In genomic region chr12:110498283-110499224, GRCm38 (mm10) we compare ENCODE assay signal across 8 mouse cellular contexts. TPM values are rescaled to one million over a fixed set of nuclear protein-coding genes. Genes with fewer than 3 reads are reported as not detected.
DNase-seq lines count a peak whose midpoint lies in the region; ATAC-seq and TF ChIP-seq lines count a peak whose summit lies in the region.

No protein-coding gene starts in this region.

- intact Hi-C loops in heart, postnatal 36 days (cut with DNase I) = loop anchor here (5.0 kb wide), 1 partner anchor 41 kb away; no protein-coding TSS in a partner anchor

- no peak for TF ChIP-seq CTCF in E14TG2a.4 (conservative IDR thresholded peaks at IDR 0.05; ENCODE audit: low read length)
- TF ChIP-seq CTCF in stomach, postnatal 0 days (IDR thresholded peaks at IDR 0.05; ENCODE audit: low read depth) = no peak

- H3K9ac ChIP-seq in heart, embryonic 14.5 days (ENCODE audit: low read length) = peak overlapping the region; percentile 22; the same call in 1 of the 2 replicates
- H3K9ac ChIP-seq in stomach, postnatal 0 days (ENCODE audit: low read length) = 0 out of 2 replicates have a peak overlapping the region, but pooled peaks have one; percentile 23

- DNase-seq in heart, postnatal 36 days = no peak
- peak; percentile 86 to 90 for DNase-seq in cerebellum, postnatal 25 days
- DNase-seq in liver = peak; percentile 48
- DNase-seq in stomach, postnatal 0 days (ENCODE audit: low spot score) = no peak
- DNase-seq in gastrocnemius, postnatal 25 days = no peak
- DNase-seq in embryo, embryonic 11 days = no peak

- peak overlapping the region; percentile 76 to 85 for H3K27ac ChIP-seq in heart, embryonic 14.5 days (replicated peaks in 1 of 2; ENCODE audit: control insufficient read depth in 1 of 2, insufficient read depth in 1 of 2, low read depth in 2 of 2, low read length in 2 of 2)
- H3K27ac ChIP-seq in stomach, postnatal 0 days (replicated peaks) = peak overlapping the region; percentile 85

- peaks cover 55 to 76% of the 10 kb centered on the region in 2 experiments for H3K4me1 ChIP-seq in heart, embryonic 14.5 days (ENCODE audit: control insufficient read depth in 2 of 2, insufficient read depth in 2 of 2, low read length in 2 of 2)
- H3K4me1 ChIP-seq in E14TG2a.4 (replicated peaks; ENCODE audit: low read depth, low read length) = peaks cover 98% of the 10 kb centered on the region
- 0 out of 2 replicates have a peak, but pooled peaks cover 4% of the 10 kb centered on the region for H3K4me1 ChIP-seq in stomach, postnatal 0 days (replicated peaks; ENCODE audit: control insufficient read depth, insufficient read depth)

- no peak overlapping the region for H3K4me3 ChIP-seq in heart, embryonic 14.5 days (ENCODE audit: control insufficient read depth in 1 of 2, insufficient read depth in 1 of 2, low read depth in 1 of 2, low read length in 2 of 2)
- H3K4me3 ChIP-seq in E14TG2a.4 (replicated peaks; ENCODE audit: low read length) = peak overlapping the region; percentile 75
- H3K4me3 ChIP-seq in stomach, postnatal 0 days (ENCODE audit: low read depth, low read length) = no peak overlapping the region

- 0 out of 2 replicates have a peak, but pooled peaks cover 4% of the 10 kb centered on the region for H3K36me3 ChIP-seq in heart, embryonic 14.5 days (ENCODE audit: control insufficient read depth, insufficient read depth, low read length)
- peaks cover 51% of the 10 kb centered on the region for H3K36me3 ChIP-seq in E14TG2a.4 (ENCODE audit: insufficient read depth, low read length)
- no peaks in the 10 kb centered on the region for H3K36me3 ChIP-seq in stomach, postnatal 0 days (ENCODE audit: control insufficient read depth, insufficient read depth, low read length)

- no peaks in the 10 kb centered on the region for H3K27me3 ChIP-seq in heart, embryonic 14.5 days (ENCODE audit: control insufficient read depth, insufficient read depth, low read length)
- H3K27me3 ChIP-seq in E14TG2a.4 (ENCODE audit: insufficient read depth, low read length) = no peaks in the 10 kb centered on the region
- no peaks in the 10 kb centered on the region for H3K27me3 ChIP-seq in stomach, postnatal 0 days (ENCODE audit: control insufficient read depth, insufficient read depth, low read length)

- TF ChIP-seq EP300 in stomach, postnatal 0 days (optimal IDR thresholded peaks at IDR 0.05) = no peak

- WGBS in heart, embryonic 14.5 days = 72% methylated on average over 22 of the region's 22 CpGs
- 60% methylated on average over 22 of the region's 22 CpGs for WGBS in stomach, postnatal 0 days

- no peaks in the 10 kb centered on the region for H3K9me3 ChIP-seq in heart, embryonic 14.5 days (ENCODE audit: control insufficient read depth, low read length)
- H3K9me3 ChIP-seq in E14TG2a.4 (ENCODE audit: low read length) = no peaks in the 10 kb centered on the region
- no peaks in the 10 kb centered on the region for H3K9me3 ChIP-seq in stomach, postnatal 0 days (ENCODE audit: control insufficient read depth, low read length)

- 0 out of 2 replicates have a peak overlapping the region, but pooled peaks have one; percentile 11 for H3K4me2 ChIP-seq in heart, embryonic 14.5 days (ENCODE audit: low read length)
- peak overlapping the region; percentile 32; the same call in 1 of the 2 replicates for H3K4me2 ChIP-seq in stomach, postnatal 0 days (replicated peaks; ENCODE audit: low read depth)

- ATAC-seq in heart, embryonic 14.5 days (ENCODE audit: insufficient number of reproducible peaks, insufficient read depth, low FRiP score, low read depth) = no peak
- peak; percentile 19 for ATAC-seq in stomach, postnatal 0 days (ENCODE audit: low FRiP score, low TSS enrichment)

RNA-seq across cellular contexts. Expression of gene Ppp2r5c, which starts 51.6 kb away (rescaled TPM):
- 131 and 138 TPM in 2 replicates for polyA plus RNA-seq in heart, embryonic 14.5 days (2014; fragmentation: Nextera tagmentation; extraction: Ambion mirVana)
- total RNA-seq in heart, postnatal 36 days (2021) = 10 to 100 TPM; 94.4 to 96.6 TPM
- 113 TPM in 2 replicates for polyA plus RNA-seq in stomach, postnatal 0 days (2015; fragmentation: Nextera tagmentation; extraction: Ambion mirVana)
- total RNA-seq in gastrocnemius, postnatal 25 days (2021) = 10 to 100 TPM; 64.0 to 65.0 TPM

Comparison
In these comparisons a context has a peak if more than half of its experiments do, and no peak if none do; other contexts are left out.
1. DNase-seq: peak in cerebellum, postnatal 25 days (2 of 2) and liver (single experiment); none in heart, postnatal 36 days (0 of 2), stomach, postnatal 0 days (single experiment), gastrocnemius, postnatal 25 days (single experiment) and embryo, embryonic 11 days (single experiment).